Mouse (Mus musculus) limb, embryonic 14.5 days (tissue): ENCODE measurements around the gene Igflr1. TPM values are rescaled to one million over a fixed set of nuclear protein-coding genes. Genes with fewer than 3 reads are reported as not detected.
A peak's percentile ranks its signal among the peaks of the same experiment; 100 is the strongest.

Source experiments
- ATAC-seq: fragments of 200-750 bp; cut with Nextera tagmentation; 2 replicates; pipeline ENCODE4 v1.8.0; 2017; ENCODE audit warnings: low read depth, moderate number of reproducible peaks, moderate TSS enrichment; ENCODE audit not compliant: low FRiP score
- DNase-seq: peaks from one replicate; pipeline ENCODE4 v3.0.0-alpha.2; 2015; ENCODE audit warnings: low spot score
- H3K27ac ChIP-seq: fragments of 300-500 bp; sonication (generic); replicated peaks from 2 replicates; pipeline ENCODE4 v1.5.1; 2014; ENCODE audit warnings: low read depth, mild to moderate bottlenecking, low read length, moderate library complexity, mixed read lengths
- H3K27me3 ChIP-seq: fragments of 300-500 bp; sonication (generic); 2 replicates; pipeline ENCODE4 v1.6.1; 2014; ENCODE audit warnings: low read length, mixed read lengths; ENCODE audit not compliant: control insufficient read depth, insufficient read depth
- H3K36me3 ChIP-seq: fragments of 300-500 bp; sonication (generic); 2 replicates; pipeline ENCODE4 v1.6.1; 2014; ENCODE audit warnings: mild to moderate bottlenecking, low read length, moderate library complexity, mixed read lengths; ENCODE audit not compliant: control insufficient read depth, insufficient read depth
- H3K4me1 ChIP-seq: fragments of 300-500 bp; sonication (generic); 2 replicates; pipeline ENCODE4 v1.6.1; 2014; ENCODE audit warnings: antibody characterized with exemption, low read length, mixed read lengths; ENCODE audit not compliant: control insufficient read depth, insufficient read depth
- H3K4me2 ChIP-seq: fragments of 300-500 bp; sonication (generic); replicated peaks from 2 replicates; pipeline ENCODE4 v1.6.1; 2014; ENCODE audit warnings: low read depth, mild to moderate bottlenecking, low read length, moderate library complexity; ENCODE audit not compliant: severe bottlenecking
- H3K4me3 ChIP-seq: fragments of 300-500 bp; sonication (generic); replicated peaks from 2 replicates; pipeline ENCODE4 v1.5.1; 2014; ENCODE audit warnings: low read length
- H3K9ac ChIP-seq: fragments of 300-500 bp; sonication (generic); 2 replicates; pipeline ENCODE4 v1.6.1; 2014; ENCODE audit warnings: mild to moderate bottlenecking, low read depth, low read length, moderate library complexity; ENCODE audit not compliant: severe bottlenecking
- H3K9me3 ChIP-seq: fragments of 300-500 bp; sonication (generic); 2 replicates; pipeline ENCODE4 v1.6.1; 2016; ENCODE audit warnings: low read length; ENCODE audit not compliant: control insufficient read depth
- POLR2A ChIP-seq: fragments of 200-500 bp; IDR thresholded peaks from 2 replicates; pipeline ENCODE4 v1.8.0; 2012; ENCODE audit warnings: inconsistent platforms, mild to moderate bottlenecking, moderate library complexity, borderline replicate concordance; ENCODE audit not compliant: insufficient read depth, insufficient read length; ENCODE audit errors: extremely low read depth
- WGBS: fragments of 180-500 bp; shearing (Covaris S2); extraction: QIAGEN DNeasy Blood & Tissue Kit; methylation state at CpG from one replicate; pipeline ENCODE4 v1.1.7; 2014; 5-methylcytosine and 5-hydroxymethylcytosine counted together
- polyA plus RNA-seq, 2 experiments: library from polyadenylated mRNA; depleted of rRNA in 1 of 2; stranded (reverse) in 1 of 2; unstranded in 1 of 2; fragments of >200 nt; fragmentation: Nextera tagmentation in 1 of 2; extraction: Ambion mirVana in 1 of 2; gene quantifications; 2 replicates each; pipeline versions ENCODE4 v1.2.1 to v1.2.3; 2012 to 2014

The Igflr1 gene
- polyA plus RNA-seq, 2 experiments = 1.7 to 5.2 TPM

GRCm38 (mm10) chr7:30559443-30559954, 5.7 kb upstream of the Igflr1 start, which contains the start of gene Lin37:
Gene Lin37 (minus strand): TSS chr7:30559838.
- peaks cover 33% of the 10 kb centered on the region for H3K36me3 ChIP-seq
- peak; percentile 54; the same call in 1 of the 2 replicates for TF ChIP-seq POLR2A
- under 1% methylated on average over 20 of the region's 20 CpGs for WGBS
- H3K4me1 ChIP-seq = peaks cover 16% of the 10 kb centered on the region
- peak within 1 kb of the TSS; percentile 67 for H3K9ac ChIP-seq
- ATAC-seq (peak; percentile 87), DNase-seq (peak; percentile 99)
- H3K9me3 ChIP-seq = no peaks in the 10 kb centered on the region
- peak within 1 kb of the TSS; percentile 39; the same call in 1 of the 2 replicates for H3K27ac ChIP-seq
- no peaks in the 10 kb centered on the region for H3K27me3 ChIP-seq
- H3K4me2 ChIP-seq = peak within 1 kb of the TSS; percentile 91
- H3K4me3 ChIP-seq = peak within 1 kb of the TSS; percentile 59

GRCm38 (mm10) chr7:30560296-30560695, 4.9 kb upstream of the Igflr1 start:
- H3K36me3 ChIP-seq = peaks cover 31% of the 10 kb centered on the region
- no peak for ATAC-seq
- no peak overlapping the region for H3K27ac ChIP-seq
- H3K4me1 ChIP-seq = peaks cover 16% of the 10 kb centered on the region
- H3K27me3 ChIP-seq = no peaks in the 10 kb centered on the region
- DNase-seq = no peak
- WGBS = 70% methylated on average over 2 of the region's 2 CpGs
- no peak overlapping the region for H3K9ac ChIP-seq
- H3K9me3 ChIP-seq = no peaks in the 10 kb centered on the region
- no peak for TF ChIP-seq POLR2A
- H3K4me2 ChIP-seq = no peak overlapping the region
- no peak overlapping the region for H3K4me3 ChIP-seq

GRCm38 (mm10) chr7:30562526-30563116, 2.6 kb upstream of the Igflr1 start:
- TF ChIP-seq POLR2A = no peak
- peak; percentile 3 for DNase-seq

GRCm38 (mm10) chr7:30563117-30563905, 1.9 kb upstream of the Igflr1 start, which contains the start of the genes U2af1l4, Gm49396 and Psenen:
Gene U2af1l4 (plus strand): TSS chr7:30563301.
Gene Gm49396 (plus strand): TSS chr7:30563344.
Gene Psenen (minus strand): TSS chr7:30563627.
- H3K27me3 ChIP-seq = no peaks in the 10 kb centered on the region
- TF ChIP-seq POLR2A = no peak
- H3K4me2 ChIP-seq = peak within 1 kb of the TSS; percentile 52
- ATAC-seq (peak; percentile 90), DNase-seq (peak; percentile 98)
- no peaks in the 10 kb centered on the region for H3K9me3 ChIP-seq
- H3K4me3 ChIP-seq = peak within 1 kb of the TSS; percentile 74
- WGBS = under 1% methylated on average over 43 of the region's 45 CpGs
- H3K4me1 ChIP-seq = peaks cover 16% of the 10 kb centered on the region
- H3K36me3 ChIP-seq = peaks cover 30% of the 10 kb centered on the region
- H3K27ac ChIP-seq = peak within 1 kb of the TSS; percentile 86
- peak within 1 kb of the TSS; percentile 70 for H3K9ac ChIP-seq

More at GRCm38 (mm10) chr7:30562526-30563116, 2.6 kb upstream of the Igflr1 start:
- Histone ChIP-seq H3K27ac (peak overlapping the region; percentile 86), H3K27me3 (no peaks in the 10 kb centered on the region), H3K4me1 (peaks cover 16% of the 10 kb centered on the region), H3K4me3 (peak overlapping the region; percentile 74), H3K4me2 (peak overlapping the region; percentile 48), H3K9ac (peak overlapping the region; percentile 55), H3K36me3 (peaks cover 26% of the 10 kb centered on the region), H3K9me3 (no peaks in the 10 kb centered on the region)
- no peak; the same call in 1 of the 2 replicates for ATAC-seq
- WGBS = 1% methylated on average over 27 of the region's 27 CpGs

GRCm38 (mm10) chr7:30563906-30564280, 1.3 kb upstream of the Igflr1 start:
- Histone ChIP-seq H3K4me1 (peaks cover 10% of the 10 kb centered on the region), H3K27me3 (no peaks in the 10 kb centered on the region), H3K4me2 (peak overlapping the region; percentile 52), H3K36me3 (peaks cover 36% of the 10 kb centered on the region), H3K9me3 (no peaks in the 10 kb centered on the region), H3K4me3 (peak overlapping the region; percentile 74), H3K9ac (peak overlapping the region; percentile 18; the same call in 1 of the 2 replicates), H3K27ac (no peak overlapping the region)
- DNase-seq = no peak
- 23% methylated on average over 6 of the region's 6 CpGs for WGBS
- TF ChIP-seq POLR2A = no peak
- no peak for ATAC-seq
